Mouse (Mus musculus) heart, embryonic 11.5 days (tissue): ENCODE data around the gene Tln2. TPM values are rescaled to one million over a fixed set of nuclear protein-coding genes. Genes with fewer than 3 reads are reported as not detected.
A peak's percentile ranks its signal among the peaks of the same experiment; 100 is the strongest.

Experiments used
- ATAC-seq: fragments of 200-750 bp; cut with Nextera tagmentation; replicated peaks from 2 replicates; pipeline ENCODE4 v1.8.0; 2017; ENCODE audit warnings: moderate library complexity; ENCODE audit not compliant: insufficient number of reproducible peaks, low FRiP score, low TSS enrichment
- H3K27ac ChIP-seq: fragments of 300-500 bp; sonication (generic); 2 replicates; pipeline ENCODE4 v1.5.1; 2014; ENCODE audit warnings: mild to moderate bottlenecking, low read depth, low read length
- H3K27me3 ChIP-seq: fragments of 300-500 bp; sonication (generic); 2 replicates; pipeline ENCODE4 v1.6.1; 2014; ENCODE audit warnings: mild to moderate bottlenecking, low read length, mixed read lengths; ENCODE audit not compliant: control insufficient read depth, insufficient read depth
- H3K36me3 ChIP-seq: fragments of 300-500 bp; sonication (generic); 2 replicates; pipeline ENCODE4 v1.6.1; 2014; ENCODE audit warnings: mild to moderate bottlenecking, low read length, moderate library complexity, mixed read lengths; ENCODE audit not compliant: control insufficient read depth, insufficient read depth
- H3K4me1 ChIP-seq: fragments of 300-500 bp; sonication (generic); 2 replicates; pipeline ENCODE4 v1.6.1; 2014; ENCODE audit warnings: low read length; ENCODE audit not compliant: control insufficient read depth, insufficient read depth
- H3K4me2 ChIP-seq: fragments of 300-500 bp; sonication (generic); 2 replicates; pipeline ENCODE4 v1.6.1; 2014; ENCODE audit warnings: mild to moderate bottlenecking, moderate library complexity
- H3K4me3 ChIP-seq: fragments of 300-500 bp; sonication (generic); 2 replicates; pipeline ENCODE4 v1.5.1; 2014; ENCODE audit warnings: low read depth, low read length
- H3K9ac ChIP-seq: fragments of 300-500 bp; sonication (generic); 2 replicates; pipeline ENCODE4 v1.6.1; 2014; ENCODE audit warnings: mild to moderate bottlenecking, low read depth, low read length, moderate library complexity
- H3K9me3 ChIP-seq: fragments of 300-500 bp; sonication (generic); replicated peaks from 2 replicates; pipeline ENCODE4 v1.6.1; 2016; ENCODE audit warnings: low read length; ENCODE audit not compliant: control insufficient read depth
- WGBS: fragments of 180-500 bp; shearing (Covaris S2); extraction: QIAGEN DNeasy Blood & Tissue Kit; methylation state at CpG from one replicate; pipeline ENCODE4 v1.1.7; 2014; ENCODE audit not compliant: insufficient replicate concordance; 5-methylcytosine and 5-hydroxymethylcytosine counted together
- microRNA counts: library from miRNA; unstranded; fragments of <30 nt; microRNA quantifications from one replicate; lab custom pipeline; 2015
- microRNA-seq: library from miRNA; unstranded; fragments of <30 nt; microRNA quantifications from one replicate; pipeline ENCODE4, GENCODE M21; 2016; ENCODE audit warnings: borderline number of aligned reads
- polyA plus RNA-seq: library from polyadenylated mRNA; unstranded; fragments of >200 nt; fragmentation: Nextera tagmentation; extraction: Ambion mirVana; gene quantifications from 2 replicates; pipeline ENCODE4 v1.2.1, GENCODE M21; 2014

Tln2 gene
- polyA plus RNA-seq, 1 experiment from 2014 or later, result 43.8 TPM

- peak overlapping the region; percentile 29 for H3K4me2 ChIP-seq
- H3K9me3 ChIP-seq, result 0 out of 2 replicates have a peak, but pooled peaks cover 2% of the 10 kb centered on the region
- H3K27ac ChIP-seq, result peak overlapping the region; percentile 42
- H3K27me3 ChIP-seq, result no peaks in the 10 kb centered on the region
- no peak for ATAC-seq
- peak overlapping the region; percentile 39; the same call in 1 of the 2 replicates for H3K9ac ChIP-seq
- H3K4me1 ChIP-seq, result peaks cover 20% of the 10 kb centered on the region
- H3K36me3 ChIP-seq, result no peaks in the 10 kb centered on the region
- no peak overlapping the region for H3K4me3 ChIP-seq
- 12% methylated on average over 8 of the region's 8 CpGs for whole genome bisulfite sequencing
Measured at GRCm38 (mm10) chr9:67170759-67171158, 388.7 kb downstream of the Tln2 start.

- Histone ChIP-seq H3K4me2 (no peak overlapping the region), H3K36me3 (no peaks in the 10 kb centered on the region), H3K9ac (no peak overlapping the region), H3K4me1 (peaks cover 20% of the 10 kb centered on the region), H3K4me3 (no peak overlapping the region), H3K27me3 (no peaks in the 10 kb centered on the region), H3K27ac (peak overlapping the region; percentile 42; the same call in 1 of the 2 replicates), H3K9me3 (0 out of 2 replicates have a peak, but pooled peaks cover 2% of the 10 kb centered on the region)
- no peak for ATAC-seq
- 58% methylated on average over 3 of the region's 3 CpGs for WGBS
Measured at GRCm38 (mm10) chr9:67170047-67170446, 389.5 kb downstream of the Tln2 start.

MicroRNAs within 50 kb of the gene (microRNA counts, 519-probe panel; counts per million panel counts)
- 32.2 counts per million for microRNA mmu-miR-190 (lab: Ali Mortazavi, UCI)

Small RNA genes lying within 50 kb of the gene (microRNA-seq; reads per million reads assigned to microRNA genes)
- 135 reads per million, percentile 66 among the genes with 10 or more reads in this experiment for gene Mir190a

Other genes starting within 250 kb of the Tln2 start
- gene C2cd4b, start 199.7 kb upstream of the Tln2 start, polyA plus RNA-seq, result 2.0 and 2.6 TPM in 2 replicates